Mouse (Mus musculus) right cerebral cortex, postnatal 14 days (tissue): Measurements from ENCODE around the gene Rhox3f.
"Not testable (repeated sequence)": the region's sequence is repeated elsewhere in the genome, so short reads cannot be mapped to it uniquely, and the experiment has no call there.

Source experiments
- DNase-seq: peaks from one replicate; pipeline ENCODE4 v3.0.0; 2022

The Rhox3f gene

GRCm38 (mm10) chrX:37580692-37581091 lies at the start of gene Rhox3f:
TSS of gene Rhox3f (plus strand) at chrX:37580992.
- not testable (repeated sequence) for DNase-seq

- DNase-seq: not testable (repeated sequence)
These were observed 39.1 kb upstream of the Rhox3f start, which contains the start of gene Rhox3e for GRCm38 (mm10) chrX:37541719-37542118. TSS of gene Rhox3e (plus strand) at chrX:37542019.

GRCm38 (mm10) chrX:37557112-37557511 lies 23.7 kb upstream of the Rhox3f start, which contains the start of gene Rhox4e:
TSS of gene Rhox4e (plus strand) at chrX:37557412.
- not testable (repeated sequence) for DNase-seq

- not testable (repeated sequence) for DNase-seq
These were observed 9.7 kb upstream of the Rhox3f start, which contains the start of gene Rhox2f for GRCm38 (mm10) chrX:37571105-37571504. TSS of gene Rhox2f (plus strand) at chrX:37571405.

- DNase-seq: not testable (repeated sequence)
These were observed 8.2 kb upstream of the Rhox3f start for GRCm38 (mm10) chrX:37572638-37573037.

GRCm38 (mm10) chrX:37607604-37608003 lies 26.8 kb downstream of the Rhox3f start, which contains the start of gene Rhox4f:
TSS of gene Rhox4f (minus strand) at chrX:37607704.
- DNase-seq: not testable (repeated sequence)

GRCm38 (mm10) chrX:37628512-37628911 lies 47.7 kb downstream of the Rhox3f start, which contains the start of gene Rhox3g:
TSS of gene Rhox3g (minus strand) at chrX:37628612.
- not testable (repeated sequence) for DNase-seq
